Mouse (Mus musculus): ENCODE results near the gene Sema4d. TPM values are rescaled to one million over a fixed set of nuclear protein-coding genes. Genes with fewer than 3 reads are reported as not detected.

Gene Sema4d
- total and polyA plus RNA-seq, 3 experiments = 12.8 to 67.1 (median 16.7) TPM

DNA sequence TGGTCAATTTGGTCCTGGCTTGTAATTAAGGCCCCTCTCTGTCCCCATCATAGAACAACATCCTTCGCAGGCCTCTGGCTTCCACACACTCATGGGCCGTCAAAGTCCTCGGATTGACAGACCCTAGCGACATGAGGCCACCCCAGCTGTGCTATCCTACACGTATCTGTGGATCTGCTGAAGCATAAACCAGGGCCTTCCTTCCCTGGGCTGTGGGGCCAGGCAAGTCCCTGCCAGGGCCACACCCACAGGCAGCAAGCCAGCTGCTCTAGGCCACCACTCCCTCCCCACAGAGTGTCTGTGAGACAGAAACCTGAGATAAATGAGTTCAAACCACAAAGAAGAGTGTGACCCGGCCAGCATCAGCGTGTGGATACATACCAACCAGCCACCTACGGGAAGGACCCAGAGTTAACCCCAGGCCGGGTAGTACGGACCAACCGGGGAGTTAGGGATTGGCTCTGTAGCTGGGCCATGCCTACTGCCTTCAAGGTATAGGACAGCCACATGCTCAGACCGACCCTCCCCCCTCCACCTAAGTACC, 45.5 kb downstream of the Sema4d start:
- Histone ChIP-seq H3K4me3 (replicated peaks in 1 of 3; ENCODE audit: low read depth in 2 of 3, low read length in 2 of 3, poor library complexity in 1 of 3) (peak overlapping the region; percentile 43 to 56 (median 53)), H3K4me2 (ENCODE audit: insufficient read depth, low read depth, poor library complexity, severe bottlenecking) (peak overlapping the region; percentile 96), H3K36me3 (replicated peaks in 1 of 2; ENCODE audit: control insufficient read depth in 1 of 2, insufficient read depth in 1 of 2, low read length in 1 of 2) (peaks cover 0 to 45% of the 10 kb centered on the region in 2 experiments), H3K27me3 (replicated peaks) (no peaks in the 10 kb centered on the region), H3K9ac (ENCODE audit: insufficient read depth, low read depth) (peak overlapping the region; percentile 68), H3K27ac (ENCODE audit: insufficient read depth, low read depth) (peak overlapping the region; percentile 90), H3K79me2 (replicated peaks; ENCODE audit: control insufficient read depth, extremely low read depth, insufficient read depth, poor library complexity, severe bottlenecking) (peaks cover 7% of the 10 kb centered on the region; the same call in 1 of the 2 replicates), H3K4me1 (ENCODE audit: control insufficient read depth in 1 of 2, insufficient read depth in 2 of 2) (peaks cover 68 to 95% of the 10 kb centered on the region in 2 experiments), H3K9me3 (replicated peaks; ENCODE audit: low read length) (peaks cover 6% of the 10 kb centered on the region)
- dilution Hi-C loops (cut with MboI; ENCODE audit: extremely low pct_ligation_motif_present, extremely low pct_unique_long_range_greater_than_20kb, low sequenced_read_pairs) (no loop called here), in situ Hi-C loops (cut with MboI; ENCODE audit: low pct_ligation_motif_present, low pct_unique_long_range_greater_than_20kb, low sequenced_read_pairs) (no loop called here)
- TF ChIP-seq MAFK (IDR thresholded peaks at IDR 0.05; ENCODE audit: insufficient replicate concordance, low read length) (0 out of 2 replicates have a peak, but pooled peaks have one; percentile 12), SIN3A (IDR thresholded peaks at IDR 0.05; ENCODE audit: low read length) (peak; percentile 73), UBTF (IDR thresholded peaks at IDR 0.05; ENCODE audit: low read depth, low read length) (no peak), CTCF (conservative IDR thresholded peaks at IDR 0.05 in 1 of 2, IDR thresholded peaks at IDR 0.05 in 1 of 2; ENCODE audit: low read depth in 2 of 2, low read length in 2 of 2) (no peak), MXI1 (IDR thresholded peaks at IDR 0.05; ENCODE audit: low read depth, low read length) (peak; percentile 82), ZC3H11A (IDR thresholded peaks at IDR 0.05; ENCODE audit: low read depth, low read length) (no peak), NELFE (IDR thresholded peaks at IDR 0.05; ENCODE audit: low read depth, low read length) (peak; percentile 55; the same call in 1 of the 2 replicates), IRF4 (IDR thresholded peaks at IDR 0.05; ENCODE audit: low read depth, low read length) (peak; percentile 73), BHLHE40 (IDR thresholded peaks at IDR 0.05; ENCODE audit: low read depth, low read length) (peak; percentile 83), ZMIZ1 (IDR thresholded peaks at IDR 0.05; ENCODE audit: low read depth, low read length) (peak; percentile 55), EP300 (IDR thresholded peaks at IDR 0.05; ENCODE audit: low read length) (peak; percentile 77; the same call in 1 of the 2 replicates), SMC3 (IDR thresholded peaks at IDR 0.05; ENCODE audit: low read depth, low read length) (no peak), CHD2 (IDR thresholded peaks at IDR 0.05; ENCODE audit: low read length) (peak; percentile 50; the same call in 1 of the 2 replicates), MAZ (IDR thresholded peaks at IDR 0.05; ENCODE audit: low read depth, low read length) (peak; percentile 83; the same call in 1 of the 2 replicates), POLR2A (IDR thresholded peaks at IDR 0.05; ENCODE audit: low read depth, low read length) (peak; percentile 57), ELF1 (IDR thresholded peaks at IDR 0.05; ENCODE audit: low read depth, low read length) (peak; percentile 52), USF2 (conservative IDR thresholded peaks at IDR 0.05; ENCODE audit: low read depth, low read length) (no peak), MAX (IDR thresholded peaks at IDR 0.05; ENCODE audit: low read length) (peak; percentile 77), MEF2A (IDR thresholded peaks at IDR 0.05; ENCODE audit: borderline replicate concordance, low read depth, low read length) (peak; percentile 75), POLR2AphosphoS2 (IDR thresholded peaks at IDR 0.05; ENCODE audit: low read depth, low read length) (peak; percentile 80; the same call in 1 of the 2 replicates), TCF12 (IDR thresholded peaks at IDR 0.05; ENCODE audit: low read depth, low read length) (peak; percentile 92), USF1 (IDR thresholded peaks at IDR 0.05; ENCODE audit: low read depth, low read length) (no peak), ETS1 (conservative IDR thresholded peaks at IDR 0.05; ENCODE audit: low read depth, low read length) (peak; percentile 88), NRF1 (IDR thresholded peaks at IDR 0.05; ENCODE audit: low read depth, low read length) (peak; percentile 22; the same call in 1 of the 2 replicates), RCOR1 (conservative IDR thresholded peaks at IDR 0.05; ENCODE audit: low read depth, low read length) (no peak), E2F4 (IDR thresholded peaks at IDR 0.05; ENCODE audit: insufficient replicate concordance, low read depth, low read length) (no peak), TBP (conservative IDR thresholded peaks at IDR 0.05; ENCODE audit: low read depth, low read length) (0 out of 2 replicates have a peak, but pooled peaks have one; percentile 38), MYC (IDR thresholded peaks at IDR 0.05; ENCODE audit: low read depth, low read length) (0 out of 2 replicates have a peak, but pooled peaks have one; percentile 54)
- DNase-seq (ENCODE audit: extremely low read depth) = peak; percentile 81

All from CH12.LX (cell line).